Mouse (Mus musculus) embryonic fibroblast, embryonic 13.5 days (primary cell): Measurements from ENCODE around the gene Sec16b.

Source experiments
- CTCF ChIP-seq: IDR thresholded peaks from 2 replicates; pipeline ENCODE4 v1.5.1; 2011; ENCODE audit warnings: mild to moderate bottlenecking, control low read depth, low read length, moderate library complexity, borderline replicate concordance; ENCODE audit not compliant: insufficient read depth
- POLR2A ChIP-seq: IDR thresholded peaks from 2 replicates; pipeline ENCODE4 v1.6.1; 2011; ENCODE audit warnings: low read depth, mild to moderate bottlenecking, control low read depth, low read length, moderate library complexity

GRCm38 (mm10) chr1:157467866-157468265, 38.7 kb upstream of the Sec16b start:
- no peak for TF ChIP-seq POLR2A
- no peak for TF ChIP-seq CTCF
